Mouse (Mus musculus) G1E (cell line): ENCODE data around the gene 2410137M14Rik.

Experiments
- CTCF ChIP-seq: IDR thresholded peaks from 2 replicates; pipeline ENCODE4 v1.5.1; 2012; ENCODE audit warnings: low read depth, low read length, inconsistent platforms, mixed read lengths
- GATA1 ChIP-seq: IDR thresholded peaks from 2 replicates; pipeline ENCODE4 v1.6.1; 2012; ENCODE audit warnings: borderline replicate concordance, low read length, inconsistent platforms, mixed read lengths
- GATA2 ChIP-seq: IDR thresholded peaks from 2 replicates; pipeline ENCODE4 v1.6.1; 2012; ENCODE audit warnings: low read depth, low read length, inconsistent platforms, borderline replicate concordance
- POLR2AphosphoS5 ChIP-seq: IDR thresholded peaks from 2 replicates; pipeline ENCODE4 v1.6.1; 2012; ENCODE audit warnings: low read depth, low read length, inconsistent platforms; ENCODE audit not compliant: insufficient replicate concordance
- TAL1 ChIP-seq: conservative IDR thresholded peaks from 2 replicates; pipeline ENCODE4 v1.6.1; 2012; ENCODE audit warnings: low read depth, low read length, inconsistent platforms, mixed read lengths

- no peak for TF ChIP-seq GATA1
- TF ChIP-seq CTCF = no peak
- TF ChIP-seq POLR2AphosphoS5 = no peak
- TF ChIP-seq TAL1 = no peak
- no peak for TF ChIP-seq GATA2
These were observed 38.6 kb downstream of the 2410137M14Rik start for GRCm38 (mm10) chr17:36942391-36942790.
